Mouse (Mus musculus) heart, postnatal 25 days (tissue): ENCODE results near the gene Atp5j. TPM values are rescaled to one million over a fixed set of nuclear protein-coding genes. Genes with fewer than 3 reads are reported as not detected.
A peak's percentile ranks its signal among the peaks of the same experiment; 100 is the strongest.

Experiments
- DNase-seq: peaks from one replicate; pipeline ENCODE4 v3.0.0; 2022; ENCODE audit warnings: low spot score
- intact Hi-C: fragments of 180-260 bp; cut with DNase I; formaldehyde crosslinking; loops from one replicate; pipeline ENCODE4 v1.15.1; 2025
- total RNA-seq, 2 experiments: library from RNA; stranded (reverse); gene quantifications; 2 replicates each; pipeline ENCODE4 v1.2.3; 2021

The Atp5j gene
- total RNA-seq, result 1,000 to 10,000 TPM; 1,789 to 1,861 TPM

DNA sequence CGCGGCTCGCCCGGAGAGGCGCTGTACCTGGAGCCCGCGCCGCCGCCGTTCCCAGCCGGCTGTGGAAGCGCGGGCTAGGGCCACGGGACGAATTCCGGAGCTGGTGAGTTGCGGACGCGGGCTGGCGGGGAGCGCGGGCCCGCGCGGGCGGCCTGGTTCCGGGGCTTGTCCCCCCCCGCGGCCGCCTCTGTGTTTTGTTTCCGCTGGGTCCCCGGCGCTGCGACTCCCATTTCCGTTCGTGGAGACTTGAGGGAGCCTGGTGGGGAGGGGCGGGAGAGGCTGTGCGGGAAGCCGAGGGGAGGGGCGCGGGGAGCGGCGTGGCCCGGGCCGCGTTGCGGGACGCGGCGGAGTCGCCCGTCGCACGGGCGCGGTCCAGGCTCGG lies at the start of gene Atp5j:
Gene Atp5j (minus strand): TSS at position 185 of the 382 bp plus-strand sequence.
- intact Hi-C loops, result loop anchor here (2.0 kb wide), 2 partner anchors 61 to 101 kb away; partner anchors contain the start of genes Jam2 and Mrpl39
- peak; percentile 72 for DNase-seq

DNA sequence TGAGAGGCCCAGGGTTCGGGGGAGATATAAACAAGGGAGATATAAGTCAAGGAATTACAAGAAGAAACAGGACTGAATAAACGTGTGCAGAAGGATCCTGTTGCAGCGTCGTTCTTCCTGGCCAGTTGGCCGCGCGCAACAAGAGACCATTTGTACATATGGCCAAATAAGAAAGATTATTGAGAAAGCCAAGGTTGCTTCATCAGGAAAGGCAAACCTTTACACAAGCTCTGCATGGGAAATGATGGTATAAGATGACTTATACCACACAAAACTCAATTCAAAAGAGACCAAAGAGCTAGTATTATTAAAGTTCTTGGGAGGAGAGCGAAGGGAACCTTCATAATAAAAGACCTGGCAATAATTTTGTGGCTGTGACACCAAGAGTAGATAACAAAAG lies 49.1 kb upstream of the Atp5j start:
- intact Hi-C loops, result no loop called here
- DNase-seq, result no peak

DNA sequence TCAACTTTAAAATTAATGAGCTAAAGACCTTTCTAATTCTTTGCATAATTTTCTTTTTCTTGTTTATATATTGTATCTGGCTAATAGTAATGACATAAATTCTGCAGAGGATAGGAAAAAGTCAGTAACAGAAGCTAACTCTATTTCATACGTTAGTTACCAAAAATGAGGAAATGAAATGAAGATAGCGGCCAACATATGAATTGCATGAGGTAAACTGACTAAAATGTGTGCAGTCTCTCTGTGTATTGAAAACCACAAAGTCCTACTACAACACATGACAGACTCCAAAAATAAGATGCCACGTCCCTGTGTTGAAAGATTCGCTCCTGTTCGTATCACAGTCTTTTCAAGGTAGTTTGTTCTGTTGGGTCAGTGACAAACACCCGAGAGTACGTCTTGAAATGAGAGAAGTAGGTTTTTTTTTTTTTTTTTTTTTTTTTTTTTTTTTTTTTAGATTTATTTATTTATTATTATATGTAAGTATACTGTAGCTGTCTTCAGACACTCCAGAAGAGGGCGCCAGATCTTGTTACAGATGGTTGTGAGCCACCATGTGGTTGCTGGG lies 46.4 kb upstream of the Atp5j start:
- no peak for DNase-seq
- intact Hi-C loops, result no loop called here

DNA sequence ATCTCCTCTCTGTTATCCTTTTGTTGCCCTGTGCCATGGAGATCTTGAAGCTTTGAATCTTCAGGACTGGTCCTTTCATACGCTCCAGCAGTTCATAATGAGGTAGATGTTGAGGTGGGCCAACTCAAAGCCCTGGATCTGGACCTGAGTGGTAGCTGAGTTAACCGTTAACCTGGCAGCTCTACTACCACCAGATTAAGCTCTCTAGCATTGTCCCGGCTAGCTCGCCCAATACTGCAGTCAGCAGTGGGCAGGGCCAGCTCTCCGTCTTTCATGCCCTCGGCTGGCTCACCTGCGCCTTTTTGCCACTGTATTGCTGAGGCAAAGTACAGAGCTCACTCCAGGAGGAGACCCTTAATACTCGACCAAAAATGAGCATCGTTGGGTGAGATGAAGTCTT lies 45.7 kb upstream of the Atp5j start:
- intact Hi-C loops, result no loop called here
- no peak for DNase-seq

DNA sequence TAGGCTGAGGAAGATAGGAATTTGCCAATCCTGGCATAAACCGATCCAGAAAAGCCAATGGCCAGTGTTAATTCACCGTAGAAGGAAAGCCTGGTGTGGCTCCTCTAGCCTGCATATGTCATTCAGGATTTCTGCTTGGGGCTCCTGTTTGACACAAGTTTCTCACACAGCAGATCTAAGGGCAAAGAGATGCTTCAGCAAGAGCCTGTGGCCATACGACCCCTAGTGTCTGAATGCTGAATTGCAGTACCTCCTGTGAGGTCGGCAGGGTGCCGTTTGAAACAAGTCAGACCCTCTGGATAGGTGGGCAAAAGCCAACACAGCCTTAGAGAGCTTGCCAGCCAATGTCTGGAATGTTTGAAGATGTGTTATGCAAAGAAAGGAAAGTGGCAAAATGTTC lies 43.7 kb upstream of the Atp5j start:
- DNase-seq, result peak; percentile 14
- intact Hi-C loops, result loop anchor here (2.0 kb wide), 1 partner anchor 144 kb away; the partner anchor contains the start of gene Mrpl39

DNA sequence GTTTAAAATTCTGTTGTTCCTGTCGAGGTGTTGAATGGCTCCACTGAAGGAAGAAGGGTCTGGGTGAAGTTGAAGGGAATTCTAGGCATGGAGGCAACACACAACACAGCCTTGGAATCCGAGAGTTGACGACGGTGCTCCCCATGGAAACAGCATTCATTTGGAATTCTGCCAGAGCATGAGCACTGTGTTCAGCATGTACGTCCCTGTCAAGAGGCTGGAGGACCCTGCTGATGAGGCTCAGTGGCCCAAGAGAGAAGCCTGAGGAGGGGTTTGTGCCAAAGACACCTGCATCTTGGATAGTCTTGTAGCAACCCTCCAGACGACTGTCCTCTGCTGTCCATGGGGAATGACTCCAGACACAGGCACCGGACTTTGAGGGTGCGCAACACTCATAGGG lies 40.7 kb upstream of the Atp5j start:
- intact Hi-C loops, result no loop called here
- no peak for DNase-seq

DNA sequence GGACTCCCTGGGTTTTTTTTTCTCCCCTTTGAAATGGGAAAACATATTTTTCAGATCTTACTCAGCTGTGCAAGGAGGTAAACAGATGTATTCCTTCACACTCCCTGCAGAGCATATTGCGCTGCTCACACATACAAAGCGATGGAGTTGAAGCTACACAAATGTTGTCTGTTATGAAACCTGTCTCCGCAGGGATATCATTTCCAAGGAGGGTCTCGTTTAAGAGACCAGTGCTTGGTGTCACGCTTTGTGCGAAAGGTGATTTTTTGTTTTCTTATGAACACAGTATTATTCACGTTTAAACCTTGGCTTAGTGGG lies 40.3 kb upstream of the Atp5j start:
- intact Hi-C loops, result no loop called here
- DNase-seq, result no peak

DNA sequence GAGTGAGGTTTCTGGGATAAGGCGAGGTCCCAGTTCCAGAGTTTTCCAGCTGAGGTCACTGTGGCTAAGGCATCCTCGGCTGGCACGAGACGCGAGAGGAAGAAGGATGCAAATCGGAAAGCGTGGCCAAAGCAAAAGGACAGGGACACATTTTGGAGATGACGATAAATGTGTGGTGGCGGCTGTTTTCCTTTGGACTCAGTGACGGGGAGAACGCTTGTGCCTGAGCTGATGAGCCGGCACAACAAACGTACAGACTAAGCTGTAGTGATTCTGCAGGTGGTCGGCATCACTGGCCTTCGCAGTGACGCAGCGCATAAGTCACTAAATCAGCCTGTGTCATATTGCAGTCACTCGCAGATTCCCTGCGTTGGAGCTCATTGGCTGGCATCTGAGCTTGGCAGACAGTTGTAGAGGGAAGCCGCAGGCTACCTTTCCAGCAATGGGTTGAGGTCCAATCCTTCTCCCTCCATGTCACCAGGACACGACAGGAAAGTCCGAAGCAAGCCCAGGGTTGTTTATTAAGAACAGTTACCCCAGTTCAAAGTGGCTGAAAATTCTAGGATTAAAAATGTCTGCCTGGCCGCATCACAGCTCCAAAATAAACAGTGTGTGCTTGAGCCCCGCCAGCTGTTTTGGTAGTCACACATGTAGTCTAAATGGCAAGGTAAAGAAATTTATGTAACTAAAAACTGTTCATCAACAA lies 39.7 kb upstream of the Atp5j start:
- DNase-seq, result no peak
- intact Hi-C loops, result no loop called here

DNA sequence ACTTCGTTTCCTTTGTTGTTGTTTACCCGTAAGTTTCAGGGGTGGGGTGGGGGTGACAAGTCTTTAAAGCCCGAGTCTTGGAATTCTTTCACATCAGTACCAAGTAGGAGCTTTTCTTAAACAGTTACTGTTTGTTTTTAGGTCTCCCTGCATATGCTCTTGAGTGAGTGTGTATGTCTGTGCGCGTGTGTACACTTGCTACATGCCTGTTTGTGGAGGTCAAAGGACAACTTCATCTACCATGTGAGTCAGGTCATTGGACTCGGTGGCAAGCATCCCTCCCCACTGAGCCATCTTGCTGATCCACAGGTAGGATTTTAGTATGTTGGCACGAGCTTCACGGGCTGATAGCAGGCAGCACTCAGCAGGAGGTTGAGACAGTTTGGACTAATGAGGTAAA lies 38.4 kb upstream of the Atp5j start:
- no peak for DNase-seq
- intact Hi-C loops, result no loop called here

DNA sequence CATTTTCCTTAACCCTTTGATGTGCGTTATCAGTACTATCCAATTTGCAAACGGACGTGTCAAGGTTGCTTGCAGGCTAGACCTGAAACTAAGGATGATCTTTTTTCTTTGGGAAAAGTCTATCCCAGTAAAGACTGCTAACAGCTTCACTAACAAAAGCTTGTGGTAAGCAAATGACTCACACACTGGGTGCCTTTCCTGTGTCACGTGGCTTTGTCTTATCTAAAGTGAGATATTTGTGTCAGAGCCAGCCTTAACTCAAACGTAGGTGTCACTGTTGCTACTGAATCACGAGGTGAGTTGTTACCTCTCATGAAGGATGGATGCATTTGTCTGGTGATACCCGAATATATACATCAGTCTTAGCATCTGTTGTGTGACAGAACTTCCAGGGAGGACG lies 29.2 kb upstream of the Atp5j start:
- DNase-seq, result no peak
- intact Hi-C loops, result no loop called here

DNA sequence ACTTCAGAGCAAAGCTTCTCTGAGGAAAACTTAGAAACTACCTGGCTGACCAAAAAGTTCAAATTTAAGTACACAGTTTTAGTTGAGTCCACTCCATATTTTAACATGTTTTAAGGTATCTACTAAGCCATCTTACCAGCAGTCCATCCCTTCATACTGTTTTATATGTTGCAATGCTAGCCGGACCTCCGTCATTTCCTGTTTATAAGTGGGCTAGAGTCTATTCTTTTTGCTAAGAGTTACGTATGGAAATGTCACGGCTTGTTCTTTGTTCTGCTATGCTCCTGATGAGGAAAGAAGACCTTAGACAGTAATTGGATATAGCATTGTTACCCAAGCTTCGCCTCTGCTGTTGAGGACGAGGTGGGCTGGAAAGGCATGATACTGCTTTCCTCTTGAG lies 18.1 kb upstream of the Atp5j start:
- intact Hi-C loops, result no loop called here
- no peak for DNase-seq

DNA sequence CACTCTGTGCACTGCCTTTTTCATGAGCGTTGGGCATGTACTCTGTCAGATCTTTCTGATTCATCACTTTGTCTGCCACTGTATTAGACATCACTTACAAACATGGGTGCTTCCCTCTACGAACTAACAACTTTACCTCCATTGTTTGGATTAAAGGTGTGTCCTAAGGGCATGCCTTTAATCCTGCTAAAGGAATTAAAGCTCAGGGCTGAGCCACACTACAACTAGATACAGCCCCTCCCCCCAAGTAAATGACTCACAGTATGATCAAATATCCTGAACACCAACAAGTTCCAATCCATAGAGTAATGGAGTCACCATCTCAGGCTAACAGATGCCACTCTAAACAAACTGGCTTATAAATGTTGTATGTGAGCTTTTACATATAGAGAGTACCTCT lies 3.2 kb upstream of the Atp5j start:
- intact Hi-C loops, result no loop called here
- DNase-seq, result no peak

DNA sequence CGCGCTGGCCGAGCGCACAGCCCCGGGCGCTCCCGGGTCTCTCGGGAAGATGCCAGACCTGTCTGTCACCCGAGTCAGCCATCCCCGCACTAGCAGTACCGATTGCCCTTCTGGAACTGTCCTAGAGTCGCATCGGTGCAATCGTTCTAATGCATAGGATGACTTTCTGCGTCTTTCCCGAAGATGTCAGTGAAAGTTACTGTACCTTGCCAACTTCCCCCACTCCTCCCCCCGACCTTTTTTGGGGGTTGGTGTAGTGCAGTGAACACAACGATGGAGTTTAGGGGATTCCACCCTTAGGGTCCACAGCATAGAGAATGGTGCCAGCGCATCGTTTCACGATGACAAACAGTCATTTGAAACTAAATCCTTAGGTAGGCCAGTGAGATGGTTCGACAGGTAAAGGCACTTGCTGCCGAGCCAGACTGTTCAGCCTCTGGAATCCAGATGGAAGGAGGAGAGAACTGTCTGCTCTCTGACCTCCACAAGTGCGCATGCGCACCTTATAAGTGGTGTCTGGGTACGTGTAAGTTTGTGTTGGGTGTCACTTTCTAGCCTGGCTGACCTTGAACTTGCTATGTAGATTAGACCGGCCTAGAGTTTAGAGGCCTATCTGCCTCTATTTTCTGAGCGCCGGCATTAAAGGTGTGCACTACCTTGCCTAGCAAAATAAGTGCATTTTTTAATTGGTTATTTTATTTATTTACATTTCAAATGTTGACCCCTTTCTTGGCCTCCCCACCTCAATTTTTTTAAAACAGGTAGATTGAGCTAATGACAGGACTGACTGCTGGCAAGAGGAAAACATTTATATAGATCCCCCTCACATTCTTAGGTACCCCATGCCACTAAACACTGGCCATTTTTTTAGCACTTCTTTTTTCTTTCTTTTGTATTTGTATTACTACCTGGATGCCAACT lies 658 bp upstream of the Atp5j start:
- peak; percentile 26 for DNase-seq
- intact Hi-C loops, result loop anchor here (2.0 kb wide), 2 partner anchors 61 to 101 kb away; partner anchors contain the start of genes Jam2 and Mrpl39

DNA sequence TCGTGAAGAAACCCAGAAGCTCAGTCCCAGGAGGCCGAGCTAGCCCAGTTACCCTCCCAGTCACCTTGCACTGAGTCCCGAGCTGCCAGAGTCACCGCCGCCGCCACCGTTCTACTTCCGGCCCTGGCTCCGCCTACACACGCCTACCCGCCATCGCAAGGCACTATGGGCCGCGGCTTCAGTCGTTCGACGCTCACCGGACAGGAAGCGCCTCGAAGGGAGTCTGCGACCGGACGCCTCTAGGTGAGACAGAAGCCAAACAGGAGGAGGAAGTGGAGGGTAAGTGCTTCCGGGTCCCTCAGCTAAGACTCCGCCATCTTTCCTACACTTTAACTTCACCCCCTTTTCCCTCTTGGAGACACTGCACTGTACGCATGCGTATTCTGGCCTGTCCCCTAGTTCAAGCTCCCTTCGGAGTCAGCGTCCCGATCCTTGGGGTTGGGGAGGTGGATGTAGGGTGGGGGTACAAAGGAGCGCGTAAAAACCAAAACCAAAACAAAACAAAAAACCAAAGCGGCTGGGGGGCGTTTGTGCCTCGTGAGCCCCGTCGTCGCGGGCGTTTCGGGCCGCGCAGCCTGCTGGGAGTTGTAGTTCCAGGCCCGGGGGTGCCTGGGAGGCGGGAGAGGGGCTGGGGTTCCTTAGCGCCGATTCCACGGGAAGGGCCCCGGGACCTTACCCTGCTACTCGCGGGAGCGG lies 532 bp downstream of the Atp5j start, which contains the start of gene Gabpa:
Gene Gabpa (plus strand): TSS at position 181 of the 696 bp plus-strand sequence.
- intact Hi-C loops, result loop anchor here (2.0 kb wide), 2 partner anchors 60 to 100 kb away; partner anchors contain the start of genes Jam2 and Mrpl39
- DNase-seq, result peak; percentile 90

DNA sequence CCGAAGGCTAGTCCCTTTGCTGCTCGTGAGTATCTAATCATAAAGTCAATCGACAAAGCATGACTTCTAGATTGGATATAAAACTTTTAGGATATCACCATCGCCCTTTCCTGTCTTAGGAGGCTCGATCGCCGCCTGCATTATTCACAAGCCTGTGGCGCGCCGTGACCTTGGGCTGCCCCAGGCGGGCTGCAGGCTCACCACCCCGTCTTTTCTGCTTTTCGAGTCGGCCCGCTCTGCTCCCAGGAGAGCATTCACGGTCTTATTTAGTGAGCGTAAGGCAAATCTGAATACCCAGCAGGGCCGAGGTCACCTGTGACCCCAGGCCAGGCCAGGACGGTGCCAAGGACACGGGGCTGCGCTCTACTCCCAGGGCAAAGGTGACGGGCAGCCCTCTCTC lies 1.1 kb downstream of the Atp5j start:
- DNase-seq, result no peak
- intact Hi-C loops, result loop anchor here (2.0 kb wide), 2 partner anchors 60 to 100 kb away; partner anchors contain the start of genes Jam2 and Mrpl39

DNA sequence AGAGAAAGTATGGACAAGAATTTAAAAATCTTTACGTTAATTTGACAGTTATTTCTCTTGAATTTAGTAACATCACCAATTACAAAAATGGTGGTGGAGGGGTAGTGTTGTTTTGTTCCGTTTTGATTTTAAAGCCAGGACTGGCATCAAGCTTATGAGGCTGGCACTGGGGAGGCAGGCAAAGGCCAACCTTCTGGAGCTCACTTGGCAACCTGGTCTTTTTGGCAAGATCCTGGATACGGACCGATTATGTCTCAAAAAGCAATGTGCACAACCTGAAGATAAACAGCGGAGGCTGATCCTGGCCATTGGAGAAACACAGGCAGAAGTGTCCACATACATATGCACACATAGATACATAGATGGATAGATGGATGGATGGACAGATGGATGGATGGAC lies 2.7 kb downstream of the Atp5j start:
- intact Hi-C loops, result no loop called here
- no peak for DNase-seq

DNA sequence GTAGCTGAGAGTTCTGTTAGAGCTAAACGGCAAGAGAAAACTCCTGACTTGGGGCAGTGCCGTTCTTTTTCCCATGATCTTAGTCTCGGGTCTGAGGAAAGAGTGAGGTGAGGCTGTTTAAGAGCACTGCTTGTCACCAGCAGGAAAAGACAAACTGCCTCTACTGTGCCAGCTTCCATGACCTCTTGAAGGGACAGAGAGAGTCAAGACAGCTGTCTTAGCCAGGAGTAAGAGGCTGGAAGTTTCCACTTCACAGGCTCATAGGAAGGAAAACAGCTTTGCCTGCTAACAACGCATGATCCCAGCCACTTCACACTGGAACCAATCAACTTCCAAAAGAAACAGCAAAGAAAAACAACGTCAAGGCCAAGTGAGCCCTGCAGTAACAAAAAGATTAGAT lies 3.7 kb downstream of the Atp5j start:
- intact Hi-C loops, result no loop called here
- DNase-seq, result no peak

DNA sequence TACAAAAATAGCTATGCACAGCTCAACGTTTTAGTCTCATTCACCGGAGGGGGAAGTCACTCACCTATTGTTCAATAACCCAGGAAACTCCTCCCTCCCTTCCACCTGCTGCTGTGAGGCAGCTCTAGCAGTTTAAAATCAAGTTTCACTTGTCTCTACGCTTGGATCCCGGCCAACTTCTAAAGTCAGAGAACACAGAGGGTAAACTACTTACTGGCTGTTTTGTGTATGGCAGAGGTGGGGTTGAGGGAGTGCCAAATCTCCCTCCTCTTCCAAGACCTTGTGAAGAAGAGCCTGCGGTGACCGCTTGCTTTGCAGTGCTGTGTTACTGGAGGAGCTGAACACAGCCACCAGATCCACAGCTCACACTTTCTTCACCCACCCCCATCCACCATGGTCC lies 10.4 kb downstream of the Atp5j start:
- peak; percentile 61 for DNase-seq
- intact Hi-C loops, result loop anchor here (2.0 kb wide), 1 partner anchor 20 kb away; no protein-coding TSS in a partner anchor

DNA sequence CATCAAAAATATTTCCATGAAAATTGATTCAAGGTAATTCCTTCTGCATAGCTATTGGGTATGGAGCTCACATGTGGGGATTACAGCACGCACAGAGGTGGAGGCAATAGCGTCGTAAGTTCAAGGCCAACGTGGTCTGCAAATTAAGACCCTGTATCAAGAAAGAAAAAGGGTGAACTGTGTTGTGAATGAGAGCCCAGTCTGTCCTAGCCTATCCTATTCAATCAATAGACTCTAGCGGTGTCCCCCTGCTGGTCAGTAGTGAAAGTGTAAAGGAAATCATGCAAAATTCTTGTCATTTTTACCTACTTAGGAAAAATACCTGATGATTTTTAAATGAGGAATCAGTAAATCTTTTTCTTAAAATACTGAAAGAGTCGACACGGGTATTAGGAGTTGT lies 18.0 kb downstream of the Atp5j start:
- intact Hi-C loops, result loop anchor here (1.0 to 5.0 kb wide), 2 partner anchors 41 to 80 kb away; partner anchors contain the start of gene Mrpl39
- DNase-seq, result no peak

DNA sequence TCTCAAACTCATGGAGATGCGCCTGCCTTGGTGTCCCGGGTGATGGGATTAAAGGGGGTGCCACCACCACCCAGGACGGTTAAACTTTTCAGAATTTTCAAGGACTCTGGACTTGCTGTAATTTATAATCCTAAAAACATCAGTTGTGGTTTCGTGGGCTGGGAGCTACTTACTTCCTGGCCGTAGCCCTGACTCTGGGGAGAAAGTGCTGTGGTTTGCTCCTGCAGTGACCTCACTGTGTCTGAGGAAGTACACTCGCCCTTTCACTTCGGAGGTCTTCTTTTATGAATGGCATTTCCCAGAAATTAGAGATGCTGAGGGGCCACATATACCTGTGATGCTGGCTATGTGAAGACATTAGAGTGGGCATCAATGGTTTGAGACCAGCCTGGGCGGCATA lies 20.9 kb downstream of the Atp5j start:
- DNase-seq, result no peak

More for the DNA sequence above, 20.9 kb downstream of the Atp5j start:
- intact Hi-C loops, result no loop called here
